Mouse (Mus musculus) kidney, postnatal 25 days (tissue): ENCODE results near the gene Ffar1.

Source experiments
- DNase-seq, 2 experiments: peaks; one replicate each; pipeline ENCODE4 v3.0.0; 2021; ENCODE audit warnings: mixed read lengths in 2 of 2

Ffar1 gene

DNA sequence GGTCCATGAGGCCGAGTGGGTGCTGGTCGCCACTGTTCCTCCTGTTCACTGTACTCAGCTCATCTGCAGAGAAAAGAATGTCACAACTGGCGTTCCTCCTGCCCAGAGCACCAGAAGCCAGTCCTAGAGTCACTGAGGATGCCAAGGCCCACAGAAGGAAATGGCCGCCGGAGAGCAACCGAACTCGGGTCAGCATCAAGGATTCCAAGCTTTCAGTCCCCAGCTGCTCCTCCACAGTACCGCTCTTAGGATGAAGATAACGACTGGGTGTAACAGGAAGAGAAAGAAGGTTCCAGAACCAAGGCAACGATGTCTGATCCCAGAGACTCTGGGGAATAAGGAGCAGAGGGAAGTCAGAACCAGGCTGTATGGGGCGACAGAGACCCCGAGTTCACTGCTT lies at the start of gene Ffar1:
Ffar1 (minus strand) TSS at position 101 of the 400 bp plus-strand sequence.
- DNase-seq, result no peak

DNA sequence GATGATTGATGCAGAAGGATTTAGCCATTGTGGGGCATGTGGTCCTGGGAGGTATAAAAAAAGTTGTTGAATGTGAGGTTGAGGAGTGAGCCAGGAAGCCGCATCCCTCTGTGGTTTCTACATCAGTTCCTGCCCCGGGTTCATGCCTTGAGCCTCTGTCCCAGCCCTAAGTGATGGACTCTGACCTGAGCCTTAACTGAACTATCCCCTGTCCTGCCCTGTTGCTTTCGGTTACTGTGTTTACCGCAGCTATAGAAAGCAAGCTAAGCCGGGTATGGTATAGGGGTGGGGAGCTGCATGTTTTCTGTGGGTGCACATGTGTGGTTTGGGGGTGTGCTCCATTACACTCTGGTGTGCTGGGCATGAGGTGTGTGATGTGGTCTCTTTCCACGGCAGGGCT lies 48.4 kb upstream of the Ffar1 start:
- DNase-seq, result no peak

DNA sequence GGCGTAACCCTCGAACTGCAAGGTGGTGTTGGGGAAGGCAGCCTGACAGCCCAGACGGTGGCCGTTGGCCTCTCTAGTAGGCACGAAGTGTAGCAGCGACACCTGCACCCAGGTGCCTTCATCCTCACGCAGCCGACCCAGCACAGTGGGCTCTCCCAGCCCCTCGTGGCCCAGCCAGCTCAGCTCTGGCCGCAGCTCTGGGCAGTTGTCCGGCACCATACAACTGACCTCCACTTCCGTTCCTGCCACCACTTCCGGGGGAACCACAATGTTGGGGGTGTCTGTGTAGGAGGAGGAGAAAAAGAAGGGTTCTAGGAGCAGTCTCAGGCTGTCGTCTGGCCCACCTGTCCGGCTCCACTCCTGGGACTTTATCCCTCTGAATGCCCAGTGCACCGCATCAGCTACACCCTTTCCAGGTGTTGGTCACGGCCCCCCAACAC lies 47.6 kb upstream of the Ffar1 start:
- no peak for DNase-seq

GRCm38 (mm10) chr7:30908277-30908991 lies 47.1 kb upstream of the Ffar1 start:
- DNase-seq, result peak in 1 of 2 experiments; percentile 24

DNA sequence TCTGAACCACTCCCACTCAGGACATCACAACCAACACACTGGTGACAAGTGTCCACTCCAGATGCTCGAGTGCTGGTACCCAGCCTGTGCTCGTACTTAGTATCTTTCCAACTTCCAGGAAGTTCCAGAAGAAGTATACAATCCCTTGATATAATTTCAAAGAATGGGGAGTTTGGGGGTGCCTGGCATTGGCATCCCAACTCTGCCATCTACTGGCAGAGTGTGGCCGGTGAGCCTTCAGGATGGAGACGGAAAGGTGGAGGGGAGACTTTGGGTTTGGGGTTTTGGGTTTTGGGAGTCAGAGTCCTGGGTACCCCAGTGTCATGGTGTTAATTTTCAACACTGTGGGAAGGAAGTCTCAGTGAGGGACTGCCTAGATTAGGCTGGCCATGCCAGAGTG lies 42.7 kb upstream of the Ffar1 start:
- peak in 1 of 2 experiments; percentile 20 for DNase-seq

DNA sequence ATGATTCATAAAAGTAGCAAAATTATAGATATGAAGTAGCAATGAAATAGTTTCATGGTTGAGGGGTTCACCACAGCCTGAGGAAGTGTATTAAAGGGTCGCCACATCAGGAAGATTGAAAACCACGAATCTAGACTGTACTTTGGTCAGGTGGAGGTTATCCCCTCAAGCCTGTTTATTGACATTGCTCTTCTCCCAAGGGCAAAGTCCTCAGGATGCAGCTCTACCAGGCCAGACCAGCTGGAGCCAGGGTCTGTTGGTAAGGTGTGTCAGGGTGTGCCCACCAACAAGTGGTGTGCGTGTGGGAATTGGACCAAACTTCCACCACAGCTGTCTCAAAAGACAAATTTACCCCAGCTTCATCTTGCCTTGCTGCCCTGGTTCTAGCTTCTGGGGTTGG lies 33.9 kb upstream of the Ffar1 start:
- DNase-seq, result no peak

DNA sequence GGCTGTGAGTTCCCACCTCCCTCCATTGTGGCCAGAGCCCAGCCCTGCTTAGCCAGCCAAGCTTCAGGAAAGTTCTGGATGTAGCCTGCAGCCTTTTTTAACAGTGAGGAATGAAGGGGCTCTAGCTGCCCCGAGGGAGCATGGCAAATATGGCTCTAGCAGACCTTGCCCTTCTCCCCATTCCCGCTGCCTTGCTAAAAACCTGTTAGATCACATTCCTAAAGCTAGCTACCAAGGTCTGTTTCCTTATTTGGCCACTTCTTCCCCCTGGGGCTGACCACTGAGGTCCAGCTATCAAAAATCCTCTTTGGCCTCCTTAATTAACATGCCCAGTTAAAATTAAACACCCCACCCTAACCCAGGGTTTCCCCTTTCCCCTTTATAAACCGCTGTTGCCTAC lies 31.2 kb upstream of the Ffar1 start:
- peak; percentile 8 to 51 for DNase-seq

- no peak for DNase-seq
Observed at GRCm38 (mm10) chr7:30891746-30892145, 30.4 kb upstream of the Ffar1 start.

- no peak for DNase-seq
Observed at GRCm38 (mm10) chr7:30890681-30891080, 29.3 kb upstream of the Ffar1 start.

DNA sequence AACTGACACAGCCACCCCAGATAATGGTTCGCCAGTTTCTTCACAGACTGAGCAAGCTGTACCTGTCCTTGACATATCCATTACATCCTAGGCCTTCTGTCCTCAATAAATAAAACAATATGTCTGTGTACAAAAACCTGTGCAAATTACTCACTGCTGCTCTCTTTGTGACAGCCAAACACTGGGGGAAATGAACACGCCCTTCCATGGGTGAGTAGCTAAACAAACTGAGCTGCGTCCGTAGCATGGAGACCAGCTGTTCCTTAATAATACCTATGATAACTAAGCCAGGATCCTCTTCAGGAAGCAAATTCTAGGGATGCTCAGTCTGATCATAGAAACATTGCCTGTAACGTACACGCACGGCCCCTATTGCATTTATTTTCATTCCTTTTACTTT lies 27.4 kb upstream of the Ffar1 start:
- no peak for DNase-seq

- no peak for DNase-seq
Observed at GRCm38 (mm10) chr7:30887568-30888188, 26.3 kb upstream of the Ffar1 start.

GRCm38 (mm10) chr7:30886852-30887251 lies 25.5 kb upstream of the Ffar1 start:
- DNase-seq, result no peak

- DNase-seq, result no peak
Observed at GRCm38 (mm10) chr7:30884047-30884446, 22.7 kb upstream of the Ffar1 start.

GRCm38 (mm10) chr7:30881367-30881766 lies 20.0 kb upstream of the Ffar1 start:
- no peak for DNase-seq

DNA sequence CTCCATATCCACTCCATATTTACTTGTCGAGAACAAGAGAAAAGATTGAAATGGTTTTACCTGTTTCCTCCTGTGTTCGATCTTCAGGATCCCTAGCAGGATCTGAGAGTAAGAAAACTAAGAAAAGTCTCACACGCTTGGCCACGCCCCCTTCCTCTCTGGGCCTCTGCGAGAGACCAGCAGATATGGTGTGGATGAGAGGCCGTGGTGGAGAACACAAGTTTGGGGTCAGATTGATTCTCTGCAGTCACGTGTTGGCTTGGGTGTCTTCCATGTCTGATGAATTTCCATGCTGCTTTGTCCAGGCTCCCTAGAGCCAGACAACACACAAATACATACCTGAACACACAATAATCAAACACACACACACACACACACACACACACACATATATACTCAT lies 18.8 kb upstream of the Ffar1 start, which contains the start of gene Cd22:
Cd22 (minus strand) TSS at position 167 of the 400 bp plus-strand sequence.
- no peak for DNase-seq

GRCm38 (mm10) chr7:30878950-30879349 lies 17.6 kb upstream of the Ffar1 start:
- DNase-seq, result no peak

- peak; percentile 78 to 93 for DNase-seq
Observed at GRCm38 (mm10) chr7:30873083-30873482, 11.7 kb upstream of the Ffar1 start.

DNA sequence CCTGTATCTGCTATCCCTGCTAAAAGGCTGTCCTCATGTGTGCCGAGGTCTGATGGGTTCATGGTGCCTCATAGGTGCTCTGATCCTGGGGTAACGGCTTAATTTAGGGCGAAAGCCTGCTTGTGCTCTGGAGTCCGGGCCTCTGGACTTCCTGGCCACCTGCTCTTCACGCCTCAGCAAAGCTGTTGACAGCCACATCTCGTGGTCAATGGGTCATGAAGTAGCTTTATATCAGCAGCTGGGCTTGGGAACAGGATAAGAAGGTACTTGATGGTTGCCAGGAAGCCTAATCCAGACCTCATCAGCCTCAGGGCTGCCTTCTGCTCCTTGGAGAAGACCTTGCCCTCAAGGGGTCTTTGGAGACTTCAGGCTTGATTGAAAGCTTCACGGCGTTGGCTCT lies 2.0 kb upstream of the Ffar1 start:
- no peak for DNase-seq

- peak; percentile 53 to 54 for DNase-seq
Observed at GRCm38 (mm10) chr7:30859635-30860402, 1.5 kb downstream of the Ffar1 start.

- peak; percentile 82 to 88 for DNase-seq
Observed at GRCm38 (mm10) chr7:30859290-30859634, 2.1 kb downstream of the Ffar1 start.

DNA sequence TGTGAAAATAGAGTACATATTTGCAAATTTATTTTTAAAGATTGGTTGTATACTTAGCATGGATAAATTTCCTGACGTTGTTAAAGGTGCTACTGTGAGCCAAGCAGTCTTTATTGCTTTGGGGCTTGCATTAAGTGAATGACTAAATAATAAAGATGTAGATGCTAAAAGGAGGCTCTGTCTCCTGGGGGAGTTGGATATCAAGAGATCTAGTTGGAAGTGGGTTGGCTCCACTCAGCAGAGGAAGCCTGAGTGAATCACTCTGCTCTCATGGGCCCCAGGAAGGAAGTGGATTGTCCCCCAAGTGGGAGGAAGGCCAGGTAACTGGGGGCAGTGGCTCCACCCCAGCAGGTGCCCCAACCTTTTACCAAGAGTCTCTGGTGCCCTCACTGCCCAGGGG lies 3.6 kb downstream of the Ffar1 start:
- no peak for DNase-seq

DNA sequence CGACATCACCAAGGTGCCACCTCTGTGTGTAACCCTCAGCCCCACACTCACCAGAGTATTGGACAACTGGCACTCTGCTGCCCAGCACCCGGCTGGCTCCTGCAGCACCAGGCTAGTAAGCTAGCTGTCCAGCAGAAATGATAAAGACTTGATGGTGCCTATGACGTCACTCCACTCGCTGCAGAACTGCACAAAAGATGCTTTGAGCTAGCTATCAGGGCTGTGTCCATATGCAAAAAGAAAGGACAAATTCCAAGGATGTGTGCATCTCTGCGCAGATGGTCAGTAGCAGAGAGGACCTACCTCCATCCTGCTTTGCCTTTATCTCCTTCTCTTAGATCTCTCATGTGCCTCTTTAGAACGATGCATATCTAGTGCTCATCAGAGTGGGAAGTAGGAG lies 5.3 kb downstream of the Ffar1 start, which contains the start of gene Ffar3:
Ffar3 (minus strand) TSS at position 101 of the 400 bp plus-strand sequence.
- no peak for DNase-seq

DNA sequence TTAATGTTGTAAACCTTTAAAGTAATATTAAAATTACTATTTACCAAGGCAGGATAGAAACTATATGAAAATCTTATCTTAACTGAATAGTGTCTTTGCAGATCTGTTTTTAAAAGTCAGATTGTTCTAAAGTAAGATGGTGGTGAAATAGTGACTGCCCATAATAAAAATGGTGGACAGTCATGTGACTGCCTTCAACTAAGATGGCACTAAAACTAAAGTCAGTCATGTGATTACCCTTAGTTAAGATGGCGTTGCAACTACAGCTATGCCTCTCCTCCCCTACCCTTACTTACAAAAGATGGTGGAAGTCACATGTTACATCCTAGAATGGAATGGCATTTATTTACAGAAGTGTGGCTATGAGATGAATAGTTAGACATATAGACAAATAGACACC lies 9.9 kb downstream of the Ffar1 start:
- DNase-seq, result no peak

GRCm38 (mm10) chr7:30847934-30848333 lies 13.4 kb downstream of the Ffar1 start:
- DNase-seq, result no peak
